ENCODE assay signal across 26 mouse cellular contexts in the genomic region with DNA sequence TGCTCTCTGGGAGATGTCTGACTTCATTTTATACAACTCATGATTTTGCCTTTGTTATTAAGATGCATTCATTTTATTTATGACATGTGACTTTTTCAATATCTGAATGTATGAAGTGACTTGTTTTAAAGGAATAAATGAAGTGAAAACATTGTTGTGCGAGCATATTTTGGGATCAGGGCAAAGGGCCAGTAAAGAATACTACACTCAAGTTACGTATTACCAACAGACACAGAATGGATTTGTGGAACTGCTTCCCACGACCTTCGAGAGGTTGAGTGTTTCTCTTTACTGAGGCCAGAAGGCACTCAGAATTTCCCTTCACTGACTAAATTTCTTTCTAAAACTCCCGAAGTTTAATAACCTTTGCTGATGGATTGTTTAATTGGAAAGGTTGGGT. TPM values are rescaled to one million over a fixed set of nuclear protein-coding genes. Genes with fewer than 3 reads are reported as not detected.
DNase-seq lines count a peak whose midpoint lies in the region; ATAC-seq and TF ChIP-seq lines count a peak whose summit lies in the region.
"Had no signal": no experiment of that assay in that cellular context is flagged by ENCODE, and none has a peak within 500 bp of the region (broad histone marks: within the 10 kb centered on the region; RNA-seq: fewer than 3 reads in every experiment).

No protein-coding gene starts in this region.

- no peaks in the 10 kb centered on the region for H3K36me3 ChIP-seq in kidney, adult 2 months (ENCODE audit: control insufficient read depth, insufficient read depth, low read length)
- peaks cover 5% of the 10 kb centered on the region; the same call in 1 of the 2 replicates for H3K36me3 ChIP-seq in kidney, embryonic 14.5 days (ENCODE audit: control insufficient read depth, insufficient read depth, low read length)
- H3K36me3 ChIP-seq in liver, adult 2 months (ENCODE audit: control insufficient read depth, insufficient read depth, low read length), result peaks cover 6% of the 10 kb centered on the region
- H3K36me3 ChIP-seq in midbrain, embryonic 16.5 days (ENCODE audit: control insufficient read depth, insufficient read depth, low read length), result peaks cover under 1% of the 10 kb centered on the region; the same call in 1 of the 2 replicates

- H3K9ac ChIP-seq in kidney, embryonic 14.5 days (ENCODE audit: low read depth, low read length), result no peak overlapping the region
- H3K9ac ChIP-seq in liver, adult 2 months (ENCODE audit: low read depth, low read length), result no peak overlapping the region
- no peak overlapping the region for H3K9ac ChIP-seq in midbrain, embryonic 16.5 days (ENCODE audit: low read depth, low read length)

- WGBS in kidney, adult 2 months, result 50% methylated on average over 5 of the region's 5 CpGs
- WGBS in kidney, embryonic 14.5 days, result 92% methylated on average over 5 of the region's 5 CpGs
- 34% methylated on average over 5 of the region's 5 CpGs for WGBS in liver, adult 2 months
- WGBS in midbrain, embryonic 16.5 days, result 93% methylated on average over 5 of the region's 5 CpGs

- TF ChIP-seq CTCF in kidney, adult 2 months (conservative IDR thresholded peaks at IDR 0.05; ENCODE audit: insufficient read depth, insufficient read length, low read depth, low read length), result no peak
- no peak for TF ChIP-seq CTCF in liver, adult 2 months (IDR thresholded peaks at IDR 0.05; ENCODE audit: low read depth, low read length)

- H3K79me2 ChIP-seq in liver, adult 2 months (ENCODE audit: control insufficient read depth, insufficient read depth, low read length), result peaks cover 3% of the 10 kb centered on the region; the same call in 1 of the 2 replicates

- H3K27ac ChIP-seq in kidney, adult 2 months (ENCODE audit: insufficient read depth, low read depth, low read length), result no peak overlapping the region
- H3K27ac ChIP-seq in kidney, embryonic 14.5 days (ENCODE audit: low read depth, low read length), result no peak overlapping the region
- no peak overlapping the region for H3K27ac ChIP-seq in liver, adult 2 months (replicated peaks; ENCODE audit: insufficient read depth, low read depth, low read length)
- H3K27ac ChIP-seq in midbrain, embryonic 16.5 days (ENCODE audit: low read length), result no peak overlapping the region

- H3K27me3 ChIP-seq in kidney, adult 2 months (replicated peaks; ENCODE audit: control insufficient read depth, insufficient read depth, low read length), result no peaks in the 10 kb centered on the region
- no peaks in the 10 kb centered on the region for H3K27me3 ChIP-seq in kidney, embryonic 14.5 days (ENCODE audit: control insufficient read depth, insufficient read depth, low read length)
- H3K27me3 ChIP-seq in liver, adult 2 months (ENCODE audit: control insufficient read depth, insufficient read depth, low read length), result no peaks in the 10 kb centered on the region
- H3K27me3 ChIP-seq in midbrain, embryonic 16.5 days (ENCODE audit: control insufficient read depth, insufficient read depth, low read depth, low read length), result no peaks in the 10 kb centered on the region
- H3K27me3 ChIP-seq: CH12.LX, Patski had no signal

- ATAC-seq in kidney, embryonic 14.5 days (ENCODE audit: low FRiP score, low TSS enrichment), result no peak
- ATAC-seq in midbrain, embryonic 16.5 days, result no peak
- ATAC-seq: activated CD4-positive, CD25-positive, alpha-beta regulatory T cell, adult 4 months; CD4-positive, CD25-positive, alpha-beta regulatory T cell, adult 4 months; Patski had no signal

- no peak overlapping the region for H3K4me2 ChIP-seq in kidney, embryonic 14.5 days (replicated peaks; ENCODE audit: low read depth, low read length)
- H3K4me2 ChIP-seq in midbrain, embryonic 16.5 days (ENCODE audit: low read length), result no peak overlapping the region

- TF ChIP-seq POLR2A in kidney, adult 2 months (IDR thresholded peaks at IDR 0.05; ENCODE audit: low read depth, low read length), result no peak
- TF ChIP-seq POLR2A in liver, adult 2 months (IDR thresholded peaks at IDR 0.05; ENCODE audit: extremely low read depth, insufficient read depth, low read length), result no peak

- no peak overlapping the region for H3K4me3 ChIP-seq in kidney, adult 2 months (ENCODE audit: insufficient read depth, low read depth, low read length)
- no peak overlapping the region for H3K4me3 ChIP-seq in kidney, embryonic 14.5 days (ENCODE audit: low read length)
- H3K4me3 ChIP-seq in liver, adult 2 months (ENCODE audit: insufficient read depth, low read depth, low read length), result no peak overlapping the region
- H3K4me3 ChIP-seq in midbrain, embryonic 16.5 days (ENCODE audit: low read depth, low read length), result no peak overlapping the region

- peak; percentile 58 for DNase-seq in kidney, adult 2 months
- DNase-seq in kidney, adult 9 months, result peak; percentile 55
- DNase-seq in kidney, adult 18-20 months, result no peak
- DNase-seq in liver, adult 2 months (ENCODE audit: extremely low read depth, low read depth, low spot score), result peak; percentile 55
- no peak for DNase-seq in liver
- DNase-seq in adipocyte (ENCODE audit: low spot score), result peak; percentile 7
- DNase-seq: adrenal gland, adult 2 months; adrenal gland, adult 8-10 months; adrenal gland, postnatal 10 days; adrenal gland, postnatal 14 days; adrenal gland, postnatal 25 days; B cell, adult 2 months; cerebellum, adult 11 months; cerebellum, adult 11-12 months; cerebellum, adult 18-20 months had no signal

- H3K9me3 ChIP-seq in kidney, embryonic 14.5 days (ENCODE audit: control insufficient read depth, low read length), result no peaks in the 10 kb centered on the region
- no peaks in the 10 kb centered on the region for H3K9me3 ChIP-seq in midbrain, embryonic 16.5 days (replicated peaks; ENCODE audit: control insufficient read depth, low read length, poor library complexity, severe bottlenecking)
- H3K9me3 ChIP-seq: G1E had no signal

- H3K4me1 ChIP-seq in kidney, adult 2 months (ENCODE audit: control insufficient read depth, insufficient read depth, low read length), result peaks cover 10% of the 10 kb centered on the region; the same call in 1 of the 2 replicates
- no peaks in the 10 kb centered on the region for H3K4me1 ChIP-seq in kidney, embryonic 14.5 days (ENCODE audit: control insufficient read depth, insufficient read depth, low read length)
- peaks cover 6% of the 10 kb centered on the region for H3K4me1 ChIP-seq in liver, adult 2 months (ENCODE audit: control insufficient read depth, insufficient read depth, low read length)
- H3K4me1 ChIP-seq in midbrain, embryonic 16.5 days (ENCODE audit: control insufficient read depth, insufficient read depth, low read length), result peaks cover 9% of the 10 kb centered on the region

RNA-seq across cellular contexts. Expression of a gene that starts 4.8 kb away (rescaled TPM):
- polyA plus RNA-seq in kidney, adult 2 months (2012; rRNA removed), result 7.8 and 9.2 TPM in 2 replicates
- polyA plus RNA-seq in kidney, embryonic 14.5 days (2014; fragmentation: Nextera tagmentation; extraction: Ambion mirVana), result 5.0 and 8.2 TPM in 2 replicates
- total RNA-seq in liver, adult 2 months (2014; rRNA removed), result 17.8 and 19.5 TPM in 2 replicates
- 5.3 and 8.5 TPM in 2 replicates for polyA plus RNA-seq in liver, adult 2 months (2012; rRNA removed)
- 24.1 and 26.6 TPM in 2 replicates for polyA plus RNA-seq in midbrain, embryonic 16.5 days (2015; fragmentation: Nextera tagmentation; extraction: Ambion mirVana)

RNA-seq across cellular contexts. Expression of a gene that starts 7.1 kb away (rescaled TPM):
- 1.2 and 1.3 TPM in 2 replicates for polyA plus RNA-seq in kidney, adult 2 months (2012; rRNA removed)
- 8.6 and 11.6 TPM in 2 replicates for polyA plus RNA-seq in kidney, embryonic 14.5 days (2014; fragmentation: Nextera tagmentation; extraction: Ambion mirVana)
- 8.9 and 9.0 TPM in 2 replicates for total RNA-seq in liver, adult 2 months (2014; rRNA removed)
- 1.3 and 1.4 TPM in 2 replicates for polyA plus RNA-seq in liver, adult 2 months (2012; rRNA removed)
- 15.3 and 17.1 TPM in 2 replicates for polyA plus RNA-seq in midbrain, embryonic 16.5 days (2015; fragmentation: Nextera tagmentation; extraction: Ambion mirVana)

RNA-seq across cellular contexts. Expression of a gene that starts 7.6 kb away (rescaled TPM):
- 8.8 and 9.8 TPM in 2 replicates for polyA plus RNA-seq in kidney, adult 2 months (2012; rRNA removed)
- polyA plus RNA-seq in kidney, embryonic 14.5 days (2014; fragmentation: Nextera tagmentation; extraction: Ambion mirVana), result 8.9 and 9.4 TPM in 2 replicates
- 0.65 and 0.74 TPM in 2 replicates for total RNA-seq in liver, adult 2 months (2014; rRNA removed)
- 0.18 and 0.25 TPM in 2 replicates for polyA plus RNA-seq in liver, adult 2 months (2012; rRNA removed)
- 0.09 and 0.38 TPM in 2 replicates for polyA plus RNA-seq in midbrain, embryonic 16.5 days (2015; fragmentation: Nextera tagmentation; extraction: Ambion mirVana)

RNA-seq across cellular contexts. Expression of a gene that starts 8.6 kb away (rescaled TPM):
- not detected in 2 replicates for polyA plus RNA-seq in kidney, adult 2 months (2012; rRNA removed)
- not detected in 2 replicates for polyA plus RNA-seq in kidney, embryonic 14.5 days (2014; fragmentation: Nextera tagmentation; extraction: Ambion mirVana)
- 0.20 TPM in 1 of 2 replicates, not detected in the other for total RNA-seq in liver, adult 2 months (2014; rRNA removed)
- polyA plus RNA-seq in liver, adult 2 months (2012; rRNA removed), result not detected in 2 replicates
- polyA plus RNA-seq in midbrain, embryonic 16.5 days (2015; fragmentation: Nextera tagmentation; extraction: Ambion mirVana), result not detected in 2 replicates
- total RNA-seq: adrenal gland, adult 2 months; adrenal gland, postnatal 10 days; adrenal gland, postnatal 14 days; adrenal gland, postnatal 36 days; CH12.LX; MEL had no signal
- polyA plus RNA-seq: activated CD4-positive, CD25-positive, alpha-beta regulatory T cell, adult 4 months; adrenal gland, adult 2 months; brain, embryonic 14.5 days; C2C12; CD4-positive, CD25-positive, alpha-beta regulatory T cell, adult 4 months; G1E had no signal

Comparison
In these comparisons a context has a peak if more than half of its experiments do, and no peak if none do; other contexts are left out.
1. DNase-seq: peak in kidney, adult 2 months (single experiment), kidney, adult 9 months (single experiment), liver, adult 2 months (single experiment) and adipocyte (single experiment); none in kidney, adult 18-20 months (single experiment) and liver (single experiment).